Mouse (Mus musculus) stomach, postnatal 0 days (tissue): Measurements from ENCODE around the gene Lama5. TPM values are rescaled to one million over a fixed set of nuclear protein-coding genes. Genes with fewer than 3 reads are reported as not detected.

ENCODE experiments used
- ATAC-seq: fragments of 200-750 bp; cut with Nextera tagmentation; 2 replicates; pipeline ENCODE4 v1.8.0; 2017; ENCODE audit not compliant: low FRiP score, low TSS enrichment
- DNase-seq: peaks from one replicate; pipeline ENCODE4 v3.0.0-alpha.2; 2016; ENCODE audit warnings: low spot score
- H3K27ac ChIP-seq: fragments of 300-500 bp; sonication (generic); replicated peaks from 2 replicates; pipeline ENCODE4 v1.5.1; 2014; ENCODE audit warnings: mild to moderate bottlenecking, control low read depth
- H3K27me3 ChIP-seq: fragments of 300-500 bp; sonication (generic); 2 replicates; pipeline ENCODE4 v1.6.1; 2014; ENCODE audit warnings: low read length; ENCODE audit not compliant: control insufficient read depth, insufficient read depth
- H3K36me3 ChIP-seq: fragments of 300-500 bp; sonication (generic); 2 replicates; pipeline ENCODE4 v1.6.1; 2014; ENCODE audit warnings: low read length, mixed read lengths; ENCODE audit not compliant: control insufficient read depth, insufficient read depth
- H3K4me1 ChIP-seq: fragments of 300-500 bp; sonication (generic); replicated peaks from 2 replicates; pipeline ENCODE4 v1.6.1; 2014; ENCODE audit warnings: antibody characterized with exemption; ENCODE audit not compliant: control insufficient read depth, insufficient read depth
- H3K4me2 ChIP-seq: fragments of 300-500 bp; sonication (generic); replicated peaks from 2 replicates; pipeline ENCODE4 v1.6.1; 2014; ENCODE audit warnings: low read depth, mild to moderate bottlenecking, control low read depth, moderate library complexity
- H3K4me3 ChIP-seq: fragments of 300-500 bp; sonication (generic); 2 replicates; pipeline ENCODE4 v1.5.1; 2014; ENCODE audit warnings: low read depth, low read length, control low read depth
- H3K9ac ChIP-seq: fragments of 300-500 bp; sonication (generic); 2 replicates; pipeline ENCODE4 v1.6.1; 2014; ENCODE audit warnings: mild to moderate bottlenecking, low read length, control low read depth, mixed read lengths
- H3K9me3 ChIP-seq: fragments of 300-500 bp; sonication (generic); 2 replicates; pipeline ENCODE4 v1.6.1; 2016; ENCODE audit warnings: low read length; ENCODE audit not compliant: control insufficient read depth
- CTCF ChIP-seq: IDR thresholded peaks from 2 replicates; pipeline ENCODE4 v1.5.1; 2016; ENCODE audit warnings: antibody characterized with exemption, low read depth, mild to moderate bottlenecking, moderate library complexity
- EP300 ChIP-seq: optimal IDR thresholded peaks from 2 replicates; pipeline ENCODE3; 2016; ENCODE audit warnings: antibody characterized with exemption
- WGBS: fragments of 180-500 bp; shearing (Covaris S2); extraction: QIAGEN DNeasy Blood & Tissue Kit; methylation state at CpG from one replicate; pipeline ENCODE4 v1.1.7; 2014; 5-methylcytosine and 5-hydroxymethylcytosine counted together
- polyA plus RNA-seq: library from polyadenylated mRNA; unstranded; fragments of >200 nt; fragmentation: Nextera tagmentation; extraction: Ambion mirVana; gene quantifications from 2 replicates; pipeline ENCODE4 v1.2.1, GENCODE M21; 2015

The Lama5 gene
- 29.7 and 34.9 TPM in 2 replicates for polyA plus RNA-seq

DNA sequence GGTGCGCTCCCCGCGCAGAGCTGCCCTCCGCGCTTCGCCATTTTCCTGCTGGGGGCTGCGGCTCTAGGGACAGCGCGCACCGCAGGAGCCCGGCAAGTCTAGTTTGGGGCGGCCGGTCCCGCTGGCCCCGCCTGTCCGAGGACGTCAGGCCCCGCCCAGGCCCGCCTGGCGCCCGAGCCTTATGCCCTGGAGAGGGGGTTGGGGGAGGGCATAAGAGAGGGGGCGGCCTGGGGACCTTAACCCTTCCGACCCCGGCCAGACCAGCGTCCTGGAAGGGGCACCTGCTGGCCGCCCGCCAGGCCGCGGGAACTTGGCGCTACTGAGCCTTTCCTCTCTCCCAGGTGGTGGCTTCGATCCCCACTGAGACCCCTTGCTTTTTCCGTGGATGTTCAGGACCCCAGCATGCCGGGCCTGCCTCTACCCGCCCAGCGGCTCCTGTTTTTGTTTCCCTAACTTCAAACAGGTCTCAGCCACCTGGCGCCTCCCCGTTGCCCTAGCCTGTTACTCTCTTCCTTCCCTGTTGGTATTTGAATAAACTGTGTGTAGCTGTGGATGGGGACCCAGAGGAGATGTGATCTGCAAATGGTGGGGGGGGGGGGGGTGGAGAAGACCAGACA is at the start of gene Lama5:
Gene Lama5 (minus strand): TSS at position 98 of the 617 bp plus-strand sequence.
- peak; percentile 86 for DNase-seq
- 2% methylated on average over 34 of the region's 37 CpGs for WGBS
- TF ChIP-seq EP300 (no peak), CTCF (no peak)
- Histone ChIP-seq H3K4me2 (peak within 1 kb of the TSS; percentile 90), H3K27ac (peak within 1 kb of the TSS; percentile 88), H3K36me3 (0 out of 2 replicates have a peak, but pooled peaks cover 3% of the 10 kb centered on the region), H3K4me3 (peak within 1 kb of the TSS; percentile 80), H3K9ac (peak within 1 kb of the TSS; percentile 79), H3K9me3 (no peaks in the 10 kb centered on the region), H3K4me1 (peaks cover 31% of the 10 kb centered on the region), H3K27me3 (no peaks in the 10 kb centered on the region)
- ATAC-seq: peak; percentile 77

DNA sequence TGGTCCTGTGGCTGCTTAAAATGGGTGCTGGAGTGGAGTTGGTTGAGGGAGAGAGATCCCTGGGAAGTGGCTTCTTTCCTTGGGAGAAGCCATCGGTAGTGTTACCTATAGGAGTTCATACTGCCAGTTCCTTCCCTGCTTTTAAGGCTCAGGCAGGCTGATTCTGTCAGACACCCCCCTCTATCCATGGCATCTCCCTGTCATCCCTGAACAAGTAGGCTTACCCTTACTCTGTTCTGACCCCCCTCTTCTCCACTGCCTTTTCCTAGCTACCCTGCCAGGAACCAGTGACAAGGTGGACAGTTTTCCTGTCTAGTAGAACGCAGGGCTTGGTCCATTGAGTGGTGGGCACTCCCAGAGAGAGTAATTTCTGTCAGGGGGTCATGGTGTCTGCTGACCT is 48.9 kb upstream of the Lama5 start:
- no peaks in the 10 kb centered on the region for H3K36me3 ChIP-seq
- no peaks in the 10 kb centered on the region for H3K27me3 ChIP-seq
- H3K9ac ChIP-seq: no peak overlapping the region
- H3K27ac ChIP-seq: no peak overlapping the region; the same call in 1 of the 2 replicates
- DNase-seq: no peak
- H3K9me3 ChIP-seq: no peaks in the 10 kb centered on the region
- TF ChIP-seq EP300 (no peak), CTCF (no peak)
- H3K4me2 ChIP-seq: no peak overlapping the region
- 0 out of 2 replicates have a peak, but pooled peaks cover 4% of the 10 kb centered on the region for H3K4me1 ChIP-seq
- H3K4me3 ChIP-seq: no peak overlapping the region
- ATAC-seq: no peak
- WGBS: 93% methylated on average over 2 of the region's 2 CpGs

DNA sequence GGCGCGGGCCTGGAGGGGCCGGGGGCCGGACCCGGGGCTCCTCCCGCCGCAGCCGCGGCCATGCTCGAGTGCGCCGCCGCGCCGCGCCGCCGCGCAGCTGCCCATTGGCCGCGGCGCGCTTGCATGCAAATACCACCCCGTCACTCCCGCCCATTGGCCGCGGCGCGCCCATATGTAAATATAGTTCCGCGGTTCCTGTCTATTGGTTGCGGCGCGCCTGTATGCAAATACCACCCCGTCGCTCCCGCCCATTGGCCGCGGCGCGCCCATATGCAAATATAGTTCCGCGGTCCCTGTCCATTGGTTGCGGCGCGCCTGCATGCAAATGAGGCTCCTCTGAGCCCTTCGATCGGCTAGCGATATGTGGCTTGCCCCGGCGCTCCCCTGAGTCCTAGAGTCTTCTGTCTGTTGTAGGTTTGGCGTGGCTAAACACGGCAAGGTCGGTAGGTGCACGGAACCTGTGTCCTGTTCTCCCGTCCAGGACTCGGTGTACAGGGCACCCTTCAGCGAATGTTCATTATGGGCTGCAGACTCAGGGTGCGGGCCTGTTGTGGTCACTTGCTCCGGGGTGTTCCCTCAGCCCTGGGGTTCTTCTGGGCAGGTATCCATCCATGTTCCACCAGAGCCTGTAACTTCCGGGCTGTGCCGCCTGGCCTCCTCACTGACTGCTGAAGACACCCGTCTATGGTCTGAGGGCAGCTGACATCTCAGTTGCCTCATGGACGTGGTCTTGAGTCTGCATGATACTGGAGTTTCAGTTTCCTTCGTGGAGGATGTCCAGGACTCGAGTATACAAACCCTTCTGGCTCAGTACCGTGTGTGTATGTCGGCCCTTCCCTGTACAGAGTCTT is 48.0 kb upstream of the Lama5 start, which contains the start of gene Cables2:
Gene Cables2 (minus strand): TSS at position 103 of the 851 bp plus-strand sequence.
- H3K27ac ChIP-seq: peak within 1 kb of the TSS; percentile 61
- WGBS: 3% methylated on average over 59 of the region's 68 CpGs
- peak within 1 kb of the TSS; percentile 90 for H3K9ac ChIP-seq
- no peaks in the 10 kb centered on the region for H3K9me3 ChIP-seq
- H3K4me1 ChIP-seq: 0 out of 2 replicates have a peak, but pooled peaks cover 4% of the 10 kb centered on the region
- peak within 1 kb of the TSS; percentile 82 for H3K4me3 ChIP-seq
- no peaks in the 10 kb centered on the region for H3K27me3 ChIP-seq
- peak within 1 kb of the TSS; percentile 95 for H3K4me2 ChIP-seq
- DNase-seq (peak; percentile 97), ATAC-seq (peak; percentile 89)
- H3K36me3 ChIP-seq: no peaks in the 10 kb centered on the region
- no peak for TF ChIP-seq CTCF
- TF ChIP-seq EP300: no peak

DNA sequence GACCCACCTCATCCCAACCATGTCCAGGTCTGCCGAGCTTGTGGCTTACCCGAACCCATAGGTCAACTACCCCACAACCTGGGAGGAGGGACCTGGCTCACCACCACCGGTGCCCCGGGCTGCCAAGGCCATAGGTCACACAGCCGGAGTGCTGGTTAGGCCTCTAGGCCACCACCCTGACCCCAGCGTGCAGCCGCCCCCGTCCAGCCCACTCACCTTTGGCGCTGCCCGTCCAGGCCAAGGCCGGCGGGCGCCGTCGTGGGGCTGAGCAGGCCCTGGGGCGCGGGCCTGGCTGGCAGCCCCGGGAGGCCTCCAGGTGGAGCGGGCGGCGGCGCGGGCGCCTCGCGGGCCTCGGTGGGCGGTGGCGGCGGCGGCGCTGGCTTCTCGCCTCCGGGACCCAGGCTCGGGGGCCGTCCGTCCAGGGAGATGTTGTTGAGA is 47.2 kb upstream of the Lama5 start:
- Histone ChIP-seq H3K36me3 (no peaks in the 10 kb centered on the region), H3K27ac (peak overlapping the region; percentile 56; the same call in 1 of the 2 replicates), H3K4me3 (peak overlapping the region; percentile 82), H3K27me3 (no peaks in the 10 kb centered on the region), H3K4me2 (peak overlapping the region; percentile 95), H3K9me3 (no peaks in the 10 kb centered on the region), H3K4me1 (0 out of 2 replicates have a peak, but pooled peaks cover 4% of the 10 kb centered on the region), H3K9ac (peak overlapping the region; percentile 90)
- TF ChIP-seq CTCF (no peak), EP300 (no peak)
- no peak for DNase-seq
- no peak for ATAC-seq
- 1% methylated on average over 16 of the region's 37 CpGs for WGBS

DNA sequence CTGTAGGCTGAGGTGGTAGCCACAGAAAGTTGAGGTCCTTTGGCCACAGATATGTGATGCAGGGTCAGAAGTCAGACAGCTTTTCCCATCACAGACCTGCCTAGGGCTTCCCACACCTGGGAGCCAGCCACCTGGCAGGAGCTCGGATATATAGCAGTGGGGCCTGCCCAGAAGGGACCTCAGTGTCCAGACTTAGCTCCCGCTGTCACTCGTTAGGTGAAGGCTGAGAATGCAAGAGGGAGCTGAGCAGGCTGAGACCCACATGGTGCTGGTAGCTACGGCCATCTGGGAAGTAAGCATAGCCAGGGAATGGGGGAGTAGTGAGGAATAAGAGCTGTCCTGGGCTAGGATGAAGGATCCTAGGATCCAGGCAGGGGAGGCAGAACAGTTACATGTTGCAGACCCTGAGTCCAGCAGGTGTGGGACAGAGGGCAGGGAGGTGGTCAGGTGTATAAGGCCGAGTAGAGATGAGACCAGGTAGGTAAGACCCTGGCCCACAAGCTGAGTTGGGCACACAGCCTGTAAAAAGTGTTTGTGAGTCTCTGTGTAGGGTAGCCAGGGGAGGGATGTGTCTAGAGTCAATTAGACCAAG is 46.2 kb upstream of the Lama5 start:
- Histone ChIP-seq H3K4me2 (peak overlapping the region; percentile 95), H3K27ac (no peak overlapping the region), H3K4me1 (0 out of 2 replicates have a peak, but pooled peaks cover 4% of the 10 kb centered on the region), H3K9me3 (no peaks in the 10 kb centered on the region), H3K36me3 (no peaks in the 10 kb centered on the region), H3K4me3 (no peak overlapping the region; the same call in 1 of the 2 replicates), H3K9ac (peak overlapping the region; percentile 90), H3K27me3 (no peaks in the 10 kb centered on the region)
- TF ChIP-seq CTCF: no peak
- no peak for TF ChIP-seq EP300
- ATAC-seq (no peak), DNase-seq (no peak)
- WGBS: 57% methylated on average over 5 of the region's 5 CpGs
